Mouse (Mus musculus): ENCODE measurements around the gene Pdrg1. TPM values are rescaled to one million over a fixed set of nuclear protein-coding genes. Genes with fewer than 3 reads are reported as not detected.

Gene Pdrg1
- polyA plus RNA-seq, 1 experiment from 2014 or later = 102 TPM

GRCm38 (mm10) chr2:153033545-153034230, 18.5 kb upstream of the Pdrg1 start:
- peak overlapping the region; percentile 64 for H3K4me2 ChIP-seq (ENCODE audit: low read depth)

GRCm38 (mm10) chr2:153032973-153033372, 17.7 kb upstream of the Pdrg1 start:
- ATAC-seq (ENCODE audit: insufficient read depth, low FRiP score, low TSS enrichment) = no peak
- H3K27me3 ChIP-seq (ENCODE audit: control insufficient read depth, insufficient read depth, low read length) = peaks cover 21% of the 10 kb centered on the region
- peaks cover 3% of the 10 kb centered on the region; the same call in 1 of the 2 replicates for H3K4me1 ChIP-seq (ENCODE audit: control insufficient read depth, insufficient read depth, low read length)
- no peaks in the 10 kb centered on the region for H3K9me3 ChIP-seq (ENCODE audit: control insufficient read depth, low read length)
- peak overlapping the region; percentile 51 for H3K4me3 ChIP-seq (ENCODE audit: low read depth, low read length)
- DNase-seq (ENCODE audit: low spot score) = no peak
- 0 out of 2 replicates have a peak overlapping the region, but pooled peaks have one; percentile 44 for H3K9ac ChIP-seq (ENCODE audit: low read length)
- H3K4me2 ChIP-seq (ENCODE audit: low read depth) = peak overlapping the region; percentile 64
- no peak overlapping the region for H3K27ac ChIP-seq (ENCODE audit: low read depth, low read length)
- no peaks in the 10 kb centered on the region for H3K36me3 ChIP-seq (ENCODE audit: control insufficient read depth, insufficient read depth, low read length)
- WGBS = 13% methylated on average over 4 of the region's 4 CpGs

More at GRCm38 (mm10) chr2:153033545-153034230, 18.5 kb upstream of the Pdrg1 start:
- H3K27me3 ChIP-seq (ENCODE audit: control insufficient read depth, insufficient read depth, low read length) = peaks cover 21% of the 10 kb centered on the region
- no peak overlapping the region for H3K27ac ChIP-seq (ENCODE audit: low read depth, low read length)
- ATAC-seq (ENCODE audit: insufficient read depth, low FRiP score, low TSS enrichment) (no peak), DNase-seq (ENCODE audit: low spot score) (no peak)
- H3K9me3 ChIP-seq (ENCODE audit: control insufficient read depth, low read length) = no peaks in the 10 kb centered on the region
- no peaks in the 10 kb centered on the region for H3K36me3 ChIP-seq (ENCODE audit: control insufficient read depth, insufficient read depth, low read length)
- no peak overlapping the region for H3K9ac ChIP-seq (ENCODE audit: low read length)
- 75% methylated on average over 5 of the region's 5 CpGs for WGBS
- H3K4me3 ChIP-seq (ENCODE audit: low read depth, low read length) = peak overlapping the region; percentile 51
- H3K4me1 ChIP-seq (ENCODE audit: control insufficient read depth, insufficient read depth, low read length) = peaks cover 3% of the 10 kb centered on the region; the same call in 1 of the 2 replicates

- H3K4me2 ChIP-seq (ENCODE audit: low read depth) = peak overlapping the region; percentile 64
- peak overlapping the region; percentile 44 for H3K9ac ChIP-seq (ENCODE audit: low read length)
- H3K9me3 ChIP-seq (ENCODE audit: control insufficient read depth, low read length) = no peaks in the 10 kb centered on the region
- H3K4me1 ChIP-seq (ENCODE audit: control insufficient read depth, insufficient read depth, low read length) = peaks cover 3% of the 10 kb centered on the region; the same call in 1 of the 2 replicates
- H3K27me3 ChIP-seq (ENCODE audit: control insufficient read depth, insufficient read depth, low read length) = peaks cover 21% of the 10 kb centered on the region
- no peaks in the 10 kb centered on the region for H3K36me3 ChIP-seq (ENCODE audit: control insufficient read depth, insufficient read depth, low read length)
- DNase-seq (ENCODE audit: low spot score) (peak; percentile 88), ATAC-seq (ENCODE audit: insufficient read depth, low FRiP score, low TSS enrichment) (peak; percentile 70)
- WGBS = 1% methylated on average over 39 of the region's 58 CpGs
- peak overlapping the region; percentile 51 for H3K4me3 ChIP-seq (ENCODE audit: low read depth, low read length)
- H3K27ac ChIP-seq (ENCODE audit: low read depth, low read length) = peak overlapping the region; percentile 65
These were observed 17.0 kb upstream of the Pdrg1 start for GRCm38 (mm10) chr2:153032083-153032842.

DNA sequence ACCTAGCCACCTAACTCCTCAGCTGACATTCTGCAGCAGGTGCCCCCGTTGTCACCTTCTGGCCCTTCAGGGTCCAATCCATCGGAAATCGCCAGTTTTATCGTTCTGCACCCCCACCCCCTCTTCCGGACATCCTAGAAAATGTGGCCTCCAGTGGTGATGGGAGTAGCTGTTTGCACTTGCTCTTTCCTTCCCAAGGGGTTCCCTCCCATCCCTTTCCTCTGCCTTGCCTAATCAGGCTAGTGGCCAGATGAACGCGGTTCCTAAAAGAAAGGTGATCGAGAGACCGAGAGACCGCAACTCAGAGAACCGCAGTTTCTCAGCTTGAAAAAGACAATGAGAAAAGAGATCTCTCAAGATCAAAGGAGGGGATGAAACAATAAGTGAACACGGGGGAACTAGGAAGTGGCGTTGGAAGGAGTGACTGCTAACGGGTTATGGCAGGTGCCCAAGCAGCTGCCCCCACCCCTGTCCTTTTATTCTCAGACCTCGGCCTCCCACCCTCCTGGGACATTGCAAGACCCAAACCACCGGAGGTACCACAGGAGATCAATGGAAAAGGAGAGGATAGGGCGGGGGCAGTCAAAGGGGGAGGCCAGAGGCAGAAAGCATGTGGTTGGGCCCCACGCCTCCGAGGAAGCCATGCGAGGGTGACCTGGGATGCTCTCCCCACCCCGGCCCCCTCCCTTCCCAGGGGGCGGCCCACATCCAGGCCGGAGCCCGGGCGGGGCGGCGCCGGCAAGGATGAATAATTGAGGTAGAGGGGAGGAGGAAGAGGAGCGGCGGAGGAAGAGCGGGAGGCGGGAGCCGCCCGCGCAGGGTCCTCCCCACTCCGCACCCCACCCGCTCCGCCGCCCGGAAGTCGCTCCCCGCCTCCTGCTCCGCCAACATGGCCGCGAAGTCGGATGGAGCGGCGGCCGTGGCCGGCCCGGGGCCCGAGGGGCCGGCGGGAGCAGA, 16.2 kb upstream of the Pdrg1 start, which contains the start of gene Xkr7:
Gene Xkr7, plus strand, starts transcription at position 727 of the 957 bp plus-strand sequence.
- Histone ChIP-seq H3K9me3 (ENCODE audit: control insufficient read depth, low read length) (no peaks in the 10 kb centered on the region), H3K4me2 (ENCODE audit: low read depth) (peak within 1 kb of the TSS; percentile 64), H3K27me3 (ENCODE audit: control insufficient read depth, insufficient read depth, low read length) (peaks cover 21% of the 10 kb centered on the region), H3K9ac (ENCODE audit: low read length) (peak within 1 kb of the TSS; percentile 44), H3K27ac (ENCODE audit: low read depth, low read length) (peak within 1 kb of the TSS; percentile 65), H3K4me1 (ENCODE audit: control insufficient read depth, insufficient read depth, low read length) (peaks cover 3% of the 10 kb centered on the region; the same call in 1 of the 2 replicates), H3K36me3 (ENCODE audit: control insufficient read depth, insufficient read depth, low read length) (no peaks in the 10 kb centered on the region), H3K4me3 (ENCODE audit: low read depth, low read length) (peak within 1 kb of the TSS; percentile 51)
- ATAC-seq (ENCODE audit: insufficient read depth, low FRiP score, low TSS enrichment) (peak; percentile 83), DNase-seq (ENCODE audit: low spot score) (peak; percentile 72)
- under 1% methylated on average over 41 of the region's 54 CpGs for WGBS

DNA sequence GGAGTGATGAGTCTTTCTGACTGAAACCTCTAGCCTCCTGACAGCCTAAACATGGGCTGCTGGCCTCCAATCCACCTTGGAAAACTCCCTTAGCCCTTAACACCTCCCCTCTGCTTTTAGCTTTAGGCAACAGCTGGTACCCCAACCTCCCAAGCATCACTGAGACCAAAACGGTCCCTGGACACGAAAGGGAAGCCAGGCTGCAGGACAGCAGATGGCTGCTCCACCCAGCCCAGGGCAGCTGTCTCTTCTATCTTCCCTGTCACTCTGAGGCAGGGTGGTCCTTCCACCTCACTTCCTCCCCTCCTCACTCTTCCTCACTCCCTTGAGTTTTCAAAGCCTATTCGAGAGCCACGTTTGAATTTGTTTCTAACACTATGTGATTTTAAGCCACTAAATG, 15.2 kb upstream of the Pdrg1 start:
- 18% methylated on average over 4 of the region's 4 CpGs for WGBS
- no peak overlapping the region for H3K9ac ChIP-seq (ENCODE audit: low read length)
- H3K4me2 ChIP-seq (ENCODE audit: low read depth) = no peak overlapping the region
- peaks cover 3% of the 10 kb centered on the region; the same call in 1 of the 2 replicates for H3K4me1 ChIP-seq (ENCODE audit: control insufficient read depth, insufficient read depth, low read length)
- H3K27ac ChIP-seq (ENCODE audit: low read depth, low read length) = no peak overlapping the region
- no peak for DNase-seq (ENCODE audit: low spot score)
- peaks cover 21% of the 10 kb centered on the region for H3K27me3 ChIP-seq (ENCODE audit: control insufficient read depth, insufficient read depth, low read length)
- H3K36me3 ChIP-seq (ENCODE audit: control insufficient read depth, insufficient read depth, low read length) = no peaks in the 10 kb centered on the region
- no peak for ATAC-seq (ENCODE audit: insufficient read depth, low FRiP score, low TSS enrichment)
- no peak overlapping the region for H3K4me3 ChIP-seq (ENCODE audit: low read depth, low read length)
- H3K9me3 ChIP-seq (ENCODE audit: control insufficient read depth, low read length) = no peaks in the 10 kb centered on the region

- Histone ChIP-seq H3K9ac (ENCODE audit: low read length) (no peak overlapping the region), H3K4me1 (ENCODE audit: control insufficient read depth, insufficient read depth, low read length) (peaks cover 3% of the 10 kb centered on the region; the same call in 1 of the 2 replicates), H3K36me3 (ENCODE audit: control insufficient read depth, insufficient read depth, low read length) (no peaks in the 10 kb centered on the region), H3K4me2 (ENCODE audit: low read depth) (no peak overlapping the region), H3K27me3 (ENCODE audit: control insufficient read depth, insufficient read depth, low read length) (peaks cover 19% of the 10 kb centered on the region), H3K27ac (ENCODE audit: low read depth, low read length) (no peak overlapping the region), H3K4me3 (ENCODE audit: low read depth, low read length) (no peak overlapping the region), H3K9me3 (ENCODE audit: control insufficient read depth, low read length) (no peaks in the 10 kb centered on the region)
- 51% methylated on average over 4 of the region's 4 CpGs for WGBS
- no peak for DNase-seq (ENCODE audit: low spot score)
- no peak for ATAC-seq (ENCODE audit: insufficient read depth, low FRiP score, low TSS enrichment)
These were observed 12.3 kb upstream of the Pdrg1 start for GRCm38 (mm10) chr2:153027501-153027900.

- peaks cover 9% of the 10 kb centered on the region; the same call in 1 of the 2 replicates for H3K27me3 ChIP-seq (ENCODE audit: control insufficient read depth, insufficient read depth, low read length)
- H3K4me2 ChIP-seq (ENCODE audit: low read depth) = no peak overlapping the region
- no peaks in the 10 kb centered on the region for H3K9me3 ChIP-seq (ENCODE audit: control insufficient read depth, low read length)
- H3K27ac ChIP-seq (ENCODE audit: low read depth, low read length) = no peak overlapping the region
- no peaks in the 10 kb centered on the region for H3K4me1 ChIP-seq (ENCODE audit: control insufficient read depth, insufficient read depth, low read length)
- no peaks in the 10 kb centered on the region for H3K36me3 ChIP-seq (ENCODE audit: control insufficient read depth, insufficient read depth, low read length)
- ATAC-seq (ENCODE audit: insufficient read depth, low FRiP score, low TSS enrichment) (no peak), DNase-seq (ENCODE audit: low spot score) (no peak)
- WGBS = 85% methylated on average over 7 of the region's 7 CpGs
- H3K4me3 ChIP-seq (ENCODE audit: low read depth, low read length) = no peak overlapping the region
- no peak overlapping the region for H3K9ac ChIP-seq (ENCODE audit: low read length)
These were observed 10.8 kb upstream of the Pdrg1 start for GRCm38 (mm10) chr2:153026052-153026451.

DNA sequence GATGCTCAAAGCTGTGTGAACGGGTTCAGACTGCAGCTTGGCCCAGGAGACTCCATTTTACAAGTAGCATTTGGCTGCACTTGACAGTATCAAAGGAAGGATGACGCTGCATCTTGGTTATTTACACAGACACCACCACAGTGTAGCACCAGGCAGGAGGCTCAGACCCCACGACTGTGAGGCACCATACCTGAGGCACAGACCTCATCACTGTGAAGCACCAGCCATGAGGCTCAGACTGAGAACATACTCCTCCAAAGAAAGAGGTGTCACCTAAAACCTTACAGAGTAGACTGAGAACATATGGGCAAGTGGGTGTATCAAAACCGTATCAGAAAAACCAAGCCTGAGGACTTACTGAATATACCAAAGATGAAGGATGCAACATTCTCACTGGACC, 7.6 kb upstream of the Pdrg1 start:
- ATAC-seq (ENCODE audit: insufficient read depth, low FRiP score, low TSS enrichment) (no peak), DNase-seq (ENCODE audit: low spot score) (no peak)
- Histone ChIP-seq H3K4me3 (ENCODE audit: low read depth, low read length) (no peak overlapping the region), H3K27ac (ENCODE audit: low read depth, low read length) (no peak overlapping the region), H3K9me3 (ENCODE audit: control insufficient read depth, low read length) (no peaks in the 10 kb centered on the region), H3K36me3 (ENCODE audit: control insufficient read depth, insufficient read depth, low read length) (no peaks in the 10 kb centered on the region), H3K9ac (ENCODE audit: low read length) (no peak overlapping the region), H3K4me1 (ENCODE audit: control insufficient read depth, insufficient read depth, low read length) (no peaks in the 10 kb centered on the region), H3K4me2 (ENCODE audit: low read depth) (no peak overlapping the region), H3K27me3 (ENCODE audit: control insufficient read depth, insufficient read depth, low read length) (no peaks in the 10 kb centered on the region)
- 60% methylated on average over 4 of the region's 4 CpGs for WGBS
